Mouse (Mus musculus) brown adipose tissue, adult 24 weeks (tissue): ENCODE measurements around the gene Nid2. TPM values are rescaled to one million over a fixed set of nuclear protein-coding genes. Genes with fewer than 3 reads are reported as not detected.

Experiments used
- H3K27ac ChIP-seq: fragments of 200-500 bp; replicated peaks from 2 replicates; pipeline ENCODE4 v1.5.1; 2012; ENCODE audit warnings: low read depth, mild to moderate bottlenecking, low read length
- H3K4me1 ChIP-seq: fragments of 200-500 bp; 2 replicates; pipeline ENCODE4 v1.6.1; 2012; ENCODE audit warnings: low read length, mixed read lengths; ENCODE audit not compliant: control insufficient read depth, insufficient read depth, insufficient read length
- H3K4me3 ChIP-seq: fragments of 200-500 bp; 2 replicates; pipeline ENCODE4 v1.5.1; 2012; ENCODE audit warnings: low read depth, mild to moderate bottlenecking, low read length, moderate library complexity; ENCODE audit not compliant: insufficient read depth
- polyA plus RNA-seq: library from polyadenylated mRNA; stranded (reverse); fragments of >200 nt; gene quantifications from 2 replicates; pipeline ENCODE4 v1.2.4, GENCODE M21; 2012; ENCODE audit not compliant: missing spikeins, insufficient read depth, insufficient read length

Gene Nid2
- polyA plus RNA-seq, 1 experiment = 7.3 TPM

DNA sequence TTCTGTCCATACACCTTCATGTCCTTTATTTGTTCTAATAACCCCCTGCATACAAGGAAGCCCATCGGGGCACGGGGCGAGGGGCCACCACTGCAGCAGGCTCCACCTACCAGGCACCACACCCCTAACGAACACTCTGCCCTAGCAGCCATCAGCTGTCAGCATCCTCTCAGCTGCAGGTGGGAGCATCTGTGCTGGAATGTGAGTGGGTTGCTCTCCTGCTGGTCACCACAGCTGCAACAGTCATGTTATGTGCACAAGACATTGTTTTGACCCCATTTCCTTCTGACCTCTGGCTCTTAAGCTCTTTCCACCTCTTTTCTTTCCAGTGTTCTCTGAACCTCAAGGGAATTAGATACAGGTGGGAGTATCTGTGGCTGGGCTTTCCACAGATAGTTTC lies 10.9 kb downstream of the Nid2 start:
- Histone ChIP-seq H3K4me1 (peaks cover 3% of the 10 kb centered on the region; the same call in 1 of the 2 replicates), H3K4me3 (no peak overlapping the region), H3K27ac (no peak overlapping the region)

DNA sequence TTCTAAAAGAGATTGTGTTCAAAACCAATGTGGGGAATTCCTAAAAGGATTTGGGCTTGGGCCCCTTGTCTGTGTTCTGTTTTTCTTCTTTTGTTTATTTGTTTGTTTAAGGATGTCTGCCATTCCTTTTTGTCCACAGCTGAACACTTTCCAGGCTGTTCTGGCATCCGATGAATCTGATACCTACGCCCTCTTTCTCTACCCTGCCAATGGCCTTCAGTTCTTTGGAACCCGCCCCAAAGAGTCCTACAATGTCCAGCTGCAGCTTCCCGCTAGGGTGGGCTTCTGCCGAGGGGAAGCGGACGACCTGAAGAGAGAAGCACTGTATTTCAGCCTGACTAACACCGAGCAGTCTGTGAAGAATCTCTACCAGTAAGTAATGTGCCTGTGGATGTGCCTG lies 12.5 kb downstream of the Nid2 start:
- no peak overlapping the region for H3K4me3 ChIP-seq
- peaks cover 3% of the 10 kb centered on the region; the same call in 1 of the 2 replicates for H3K4me1 ChIP-seq
- no peak overlapping the region for H3K27ac ChIP-seq

DNA sequence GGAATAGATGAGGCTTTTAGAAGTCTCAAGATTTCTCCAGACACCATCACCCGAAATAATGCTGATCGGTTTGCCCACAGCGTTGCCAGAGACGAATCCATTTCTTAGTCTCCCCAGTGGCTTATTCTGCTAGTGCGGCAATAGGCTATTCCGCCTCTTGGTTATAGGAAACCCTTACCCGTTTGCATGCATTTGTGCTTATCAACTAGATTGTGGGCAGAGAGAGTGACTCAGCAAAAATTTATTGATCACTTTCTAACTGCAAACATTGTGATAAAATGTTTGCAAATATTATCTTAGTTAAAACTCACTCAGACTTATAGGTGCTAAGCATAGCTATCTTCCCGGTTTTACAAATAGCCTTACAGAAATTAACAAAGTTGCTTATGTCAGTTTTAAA lies 13.3 kb downstream of the Nid2 start:
- Histone ChIP-seq H3K4me1 (peaks cover 3% of the 10 kb centered on the region; the same call in 1 of the 2 replicates), H3K4me3 (no peak overlapping the region), H3K27ac (no peak overlapping the region)

DNA sequence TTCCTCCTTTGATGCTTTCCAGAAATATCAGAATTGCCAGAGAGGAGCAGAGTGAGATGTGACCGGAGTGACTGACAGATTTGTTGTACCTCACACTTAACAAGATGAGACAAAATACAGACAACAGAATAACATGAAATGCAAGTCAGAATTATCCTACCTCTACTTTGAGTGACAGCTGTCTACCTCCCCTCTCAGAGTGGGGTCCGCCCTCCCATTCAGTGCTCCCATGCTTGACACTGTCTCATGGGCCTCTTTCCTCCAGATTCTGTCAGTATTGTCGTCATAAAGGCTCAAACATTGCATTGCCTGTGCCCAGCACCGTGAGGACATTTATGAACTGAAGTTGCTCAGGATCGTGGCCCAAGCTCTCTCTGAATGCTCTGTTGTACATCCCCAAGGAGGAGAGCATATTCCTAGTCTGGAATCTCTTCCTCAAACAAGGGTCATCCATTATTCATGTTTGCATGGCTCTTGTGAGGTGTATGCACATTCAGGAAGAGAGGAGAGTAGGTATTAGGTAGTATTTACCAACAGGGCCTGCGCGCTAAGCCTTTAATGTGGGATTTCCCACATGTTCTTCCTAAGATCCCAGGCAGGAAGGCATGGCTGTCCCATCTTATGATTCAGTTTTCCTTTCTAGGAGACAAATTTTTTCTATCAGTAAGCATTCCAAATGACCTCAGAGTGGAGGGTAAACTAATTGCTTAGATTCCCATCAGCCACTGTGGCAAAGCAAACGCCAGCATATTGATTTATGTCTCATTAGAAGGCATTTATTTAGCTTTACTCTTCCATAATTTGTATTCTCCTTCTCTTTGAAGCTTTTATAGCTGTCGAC lies 14.7 kb downstream of the Nid2 start:
- H3K27ac ChIP-seq = no peak overlapping the region
- peaks cover 6% of the 10 kb centered on the region; the same call in 1 of the 2 replicates for H3K4me1 ChIP-seq
- no peak overlapping the region for H3K4me3 ChIP-seq

DNA sequence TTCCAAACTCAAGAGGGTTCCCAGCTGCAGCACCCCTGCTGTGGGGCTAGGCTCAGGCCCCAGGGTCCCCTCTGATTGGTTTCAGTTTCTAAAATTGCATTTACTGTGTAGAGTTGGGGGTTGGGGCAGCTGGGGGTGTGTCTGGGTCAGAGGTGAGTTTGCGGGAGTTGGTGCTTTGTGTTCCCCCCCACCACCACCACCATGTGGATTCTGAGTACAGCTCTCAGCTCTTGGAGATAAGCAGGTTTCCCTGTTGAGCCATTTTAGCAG lies 15.2 kb downstream of the Nid2 start:
- Histone ChIP-seq H3K4me3 (no peak overlapping the region), H3K4me1 (peaks cover 9% of the 10 kb centered on the region; the same call in 1 of the 2 replicates), H3K27ac (no peak overlapping the region)

DNA sequence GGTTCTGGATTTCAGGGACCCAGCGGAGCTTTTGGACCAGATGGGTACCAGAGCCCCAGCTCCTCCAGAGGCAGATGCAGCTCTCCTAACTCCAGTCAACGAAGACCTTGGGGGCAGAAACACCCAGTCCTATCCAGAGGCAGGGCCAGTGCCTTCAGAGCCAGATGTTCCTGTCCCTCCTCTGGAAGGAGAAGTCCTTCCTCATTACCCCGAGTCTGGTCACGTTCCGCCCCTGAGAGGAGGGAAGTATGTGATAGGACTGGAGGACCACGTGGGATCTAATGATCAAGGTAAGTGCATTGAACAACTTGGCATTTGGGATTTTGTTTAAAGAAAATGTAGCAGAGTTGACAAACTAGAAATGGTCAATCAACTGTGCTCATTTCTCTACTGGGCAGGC lies 17.6 kb downstream of the Nid2 start:
- no peak overlapping the region for H3K27ac ChIP-seq

DNA sequence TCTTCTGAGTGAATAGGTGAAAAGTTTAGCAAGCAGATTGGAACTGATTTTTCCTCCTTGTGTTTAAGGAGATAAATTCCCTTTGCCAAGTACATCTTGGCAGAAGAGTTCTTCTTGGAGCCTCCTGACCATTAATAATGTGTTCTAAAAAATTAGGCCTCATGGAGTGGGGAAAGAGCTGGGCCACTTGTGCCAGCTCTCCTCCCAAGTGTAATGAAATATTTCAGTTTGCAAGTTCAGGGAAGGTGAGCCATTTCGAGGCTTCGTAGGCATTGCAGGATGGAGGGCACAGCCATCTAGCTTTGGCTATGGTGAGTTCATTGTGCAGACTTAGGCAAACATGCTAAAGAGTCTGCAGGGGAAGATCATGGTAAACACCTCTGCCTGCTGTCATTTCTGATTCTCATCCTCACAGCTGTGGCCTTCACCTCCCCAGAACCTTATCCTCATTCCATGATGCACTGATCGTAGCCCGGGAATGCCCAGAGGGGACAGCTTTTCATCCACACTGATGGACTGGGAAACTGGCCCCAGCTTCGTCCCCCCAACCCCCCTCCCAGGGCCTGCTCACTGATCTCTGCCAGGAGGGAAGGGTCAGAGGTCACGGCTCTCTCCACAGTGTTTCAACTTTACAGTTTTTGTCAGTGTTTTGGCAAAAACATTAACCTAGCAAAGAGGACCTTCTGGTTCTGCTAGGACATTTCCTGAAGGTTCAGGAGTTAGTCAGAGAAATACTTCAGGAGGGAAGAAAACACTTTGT lies 18.6 kb downstream of the Nid2 start:
- Histone ChIP-seq H3K4me1 (peaks cover 8% of the 10 kb centered on the region; the same call in 1 of the 2 replicates), H3K4me3 (no peak overlapping the region), H3K27ac (no peak overlapping the region)

More for the DNA sequence above, 17.6 kb downstream of the Nid2 start:
- Histone ChIP-seq H3K4me3 (no peak overlapping the region), H3K4me1 (peaks cover 8% of the 10 kb centered on the region; the same call in 1 of the 2 replicates)

DNA sequence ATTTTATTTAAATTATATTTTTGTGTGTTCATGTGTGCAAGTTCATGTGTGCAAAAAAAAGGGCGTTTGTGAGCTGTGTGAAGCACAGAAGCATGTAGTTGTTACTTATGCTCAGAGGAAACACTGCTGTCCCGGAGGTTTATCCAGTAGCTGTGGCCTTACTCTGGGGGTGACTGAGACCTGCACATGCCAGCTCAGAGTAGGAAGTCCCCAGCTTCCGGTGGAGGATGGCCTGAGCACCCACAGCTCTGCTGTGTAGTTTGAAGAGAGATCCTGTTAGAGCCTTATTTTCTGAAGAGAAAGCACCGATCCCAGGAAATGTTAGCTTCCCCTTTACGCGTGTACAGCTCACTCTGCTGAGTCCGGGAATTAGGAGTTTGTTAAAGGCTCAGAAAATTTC lies 20.1 kb downstream of the Nid2 start:
- Histone ChIP-seq H3K4me3 (no peak overlapping the region), H3K27ac (peak overlapping the region; percentile 5; the same call in 1 of the 2 replicates), H3K4me1 (peaks cover 8% of the 10 kb centered on the region; the same call in 1 of the 2 replicates)

DNA sequence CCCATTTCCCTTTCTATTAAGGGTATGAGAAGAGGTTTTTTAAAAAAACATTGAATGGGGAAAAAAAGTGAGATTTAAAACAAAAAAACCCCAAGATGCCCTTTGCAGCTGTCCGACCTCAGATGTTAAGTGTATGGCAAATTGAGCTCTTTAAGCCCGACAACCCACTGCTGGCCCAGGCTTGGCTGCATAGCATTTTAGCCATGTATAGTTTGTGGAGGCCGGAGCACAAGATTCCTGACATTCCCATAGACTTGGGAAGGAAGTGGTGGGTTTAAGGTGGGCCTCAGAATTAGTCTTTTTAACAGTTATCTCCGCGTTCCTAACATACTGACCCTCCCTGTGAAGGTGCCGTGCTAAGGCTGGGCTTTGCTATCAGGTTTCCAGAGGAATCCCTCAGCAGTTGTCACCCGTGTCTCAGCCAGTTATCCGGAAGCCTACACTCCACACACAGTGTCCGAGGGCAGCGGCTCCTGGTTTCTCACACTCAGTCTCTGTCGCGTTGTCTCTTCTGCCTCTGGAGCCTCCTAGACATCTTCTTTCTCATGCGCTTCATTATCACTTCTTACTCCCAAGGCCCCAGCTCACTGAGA lies 23.1 kb downstream of the Nid2 start:
- no peak overlapping the region for H3K4me3 ChIP-seq
- no peak overlapping the region for H3K27ac ChIP-seq
- H3K4me1 ChIP-seq = peaks cover 8% of the 10 kb centered on the region; the same call in 1 of the 2 replicates

DNA sequence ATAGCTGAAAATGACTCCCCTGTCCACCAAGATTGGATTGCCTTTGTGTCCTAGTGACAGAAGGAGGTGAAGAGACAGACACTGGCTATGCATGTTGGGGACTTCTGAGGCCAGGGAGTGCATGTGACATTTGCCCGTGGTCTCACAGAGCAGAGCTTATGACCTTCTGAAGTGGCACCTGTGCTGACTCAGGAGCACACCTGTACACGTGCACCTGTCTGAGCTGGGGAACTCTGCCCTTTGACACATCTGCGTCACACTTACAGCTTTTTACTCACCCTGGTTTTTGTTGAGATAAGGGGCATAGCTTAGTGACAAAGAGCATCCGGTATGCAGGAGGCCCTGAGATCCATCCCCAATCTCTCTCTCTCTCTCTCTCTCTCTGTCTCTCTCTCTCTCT lies 24.4 kb downstream of the Nid2 start:
- Histone ChIP-seq H3K27ac (no peak overlapping the region), H3K4me3 (no peak overlapping the region), H3K4me1 (peaks cover 5% of the 10 kb centered on the region; the same call in 1 of the 2 replicates)

DNA sequence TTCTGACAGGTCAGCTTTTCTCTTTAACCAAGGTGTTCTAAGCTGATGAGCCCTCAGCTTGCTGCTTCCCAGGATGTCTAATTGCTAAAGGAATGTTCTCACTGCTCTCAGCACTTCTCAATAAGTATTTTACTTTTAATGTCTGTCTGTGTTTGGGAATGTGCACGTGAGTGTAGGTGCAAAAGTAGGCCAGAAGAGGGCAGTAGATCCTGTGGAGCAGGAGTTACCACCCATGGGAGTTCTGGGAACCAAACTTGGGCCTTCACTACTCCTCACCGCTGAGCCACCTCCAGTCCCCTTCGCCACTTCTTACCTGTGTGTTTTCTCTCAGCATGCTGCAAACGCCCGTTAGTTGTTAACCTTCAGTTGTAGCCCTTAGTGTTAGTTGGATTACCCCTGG lies 25.1 kb downstream of the Nid2 start:
- Histone ChIP-seq H3K27ac (no peak overlapping the region), H3K4me1 (peaks cover 4% of the 10 kb centered on the region; the same call in 1 of the 2 replicates), H3K4me3 (no peak overlapping the region)

DNA sequence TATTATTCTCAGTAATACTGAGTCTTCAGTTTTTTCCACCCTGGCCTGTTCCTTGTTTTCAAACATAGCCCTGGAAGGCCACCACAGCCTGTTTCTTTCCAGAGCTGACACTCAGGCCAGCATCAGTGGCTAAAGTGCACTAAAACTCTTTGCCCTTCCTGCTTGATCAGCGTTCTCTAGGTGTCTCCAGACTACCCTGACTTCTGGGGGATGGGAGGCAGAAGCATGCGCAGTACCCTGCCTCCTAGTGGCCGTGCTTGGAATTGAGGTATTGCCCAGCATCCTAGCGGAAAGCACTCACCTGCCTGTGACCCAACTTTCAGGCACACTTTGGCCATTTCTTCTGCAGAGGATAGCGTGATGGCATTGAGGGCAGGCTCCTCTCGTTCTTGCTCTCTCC lies 25.8 kb downstream of the Nid2 start:
- Histone ChIP-seq H3K4me1 (no peaks in the 10 kb centered on the region), H3K27ac (no peak overlapping the region), H3K4me3 (no peak overlapping the region)

DNA sequence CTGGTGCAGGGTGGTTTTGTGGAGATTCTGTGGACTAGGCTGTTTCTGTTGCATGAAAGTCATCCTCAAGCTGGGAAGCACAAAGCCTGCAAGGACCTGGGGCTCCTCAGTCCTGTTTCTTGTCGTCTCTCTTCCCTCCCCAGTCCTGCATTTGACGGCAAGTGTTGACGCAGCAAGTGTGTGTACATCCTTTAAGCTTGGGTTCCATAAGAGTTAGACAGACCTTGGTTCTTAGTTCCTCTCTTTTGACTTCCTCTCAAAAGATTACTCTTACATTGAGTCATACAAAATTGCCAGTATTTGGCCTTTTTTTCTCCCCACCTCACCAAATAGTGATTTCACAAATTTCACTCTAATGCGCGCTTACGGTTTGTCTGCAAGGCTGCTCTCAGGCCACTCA lies 26.3 kb downstream of the Nid2 start:
- Histone ChIP-seq H3K4me1 (no peaks in the 10 kb centered on the region), H3K27ac (no peak overlapping the region)

DNA sequence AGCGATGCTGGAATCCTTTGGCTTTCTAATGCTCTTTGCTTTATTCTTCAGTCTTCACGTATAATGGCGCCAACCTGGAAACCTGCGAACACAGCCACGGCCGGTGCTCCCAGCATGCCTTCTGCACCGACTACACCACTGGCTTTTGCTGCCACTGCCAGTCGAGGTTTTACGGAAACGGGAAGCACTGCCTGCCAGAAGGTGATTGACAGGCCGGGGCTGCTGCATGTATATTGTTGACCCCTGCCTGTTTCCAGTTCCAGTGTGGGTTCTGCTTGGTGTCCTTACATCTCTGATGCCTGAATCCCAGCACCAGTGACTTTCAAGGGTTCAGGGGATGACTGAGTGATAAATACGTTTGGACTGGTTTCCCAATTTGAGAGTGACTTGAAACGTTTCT lies 26.9 kb downstream of the Nid2 start:
- Histone ChIP-seq H3K27ac (no peak overlapping the region), H3K4me1 (no peaks in the 10 kb centered on the region), H3K4me3 (no peak overlapping the region)

More for the DNA sequence above, 26.3 kb downstream of the Nid2 start:
- no peak overlapping the region for H3K4me3 ChIP-seq

DNA sequence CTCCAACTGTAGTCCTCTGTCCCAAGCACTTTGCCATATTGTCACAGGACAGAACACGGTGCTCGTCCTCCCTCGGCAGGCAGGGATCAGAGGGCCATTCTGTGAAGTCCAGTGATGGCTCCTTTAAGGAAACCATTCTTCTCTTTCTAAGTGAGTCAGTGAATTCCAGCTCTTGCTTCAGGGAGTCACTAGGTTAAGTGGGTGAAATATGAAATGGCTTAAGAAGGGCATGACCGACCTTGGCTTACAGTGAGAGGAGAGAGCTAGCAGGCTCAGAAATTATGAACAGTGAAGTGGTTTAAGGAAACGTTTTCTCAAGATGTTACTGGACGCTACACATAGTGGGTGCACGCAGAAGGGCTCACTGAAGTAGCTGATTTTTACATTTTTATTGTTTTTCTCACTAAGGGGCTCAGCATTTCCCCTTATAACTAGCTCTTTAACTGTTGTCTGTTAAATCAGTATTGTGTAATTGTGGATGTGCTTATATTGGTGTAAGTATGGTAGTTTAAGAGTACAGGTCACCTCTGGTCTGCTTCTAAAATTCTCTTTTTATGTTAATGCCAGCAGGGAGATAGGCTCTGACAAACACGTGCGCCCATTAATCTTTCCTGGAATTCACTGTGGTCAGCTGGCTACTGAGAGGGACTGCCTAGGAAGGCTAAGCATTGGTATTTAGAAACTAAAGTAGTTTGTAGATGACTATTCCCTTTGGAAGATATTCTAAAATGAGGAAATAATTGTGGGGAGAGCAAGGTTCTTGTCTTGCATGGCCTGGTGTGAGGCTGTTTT lies 34.9 kb downstream of the Nid2 start:
- Histone ChIP-seq H3K4me3 (no peak overlapping the region), H3K27ac (no peak overlapping the region), H3K4me1 (no peaks in the 10 kb centered on the region)
